Mouse (Mus musculus): Measurements from ENCODE around the gene Gna14.

GRCm38 (mm10) chr19:16492453-16492852 lies 56.9 kb downstream of the Gna14 start:
- TF ChIP-seq CTCF (IDR thresholded peaks at IDR 0.05; ENCODE audit: low read depth, low read length) = no peak
- no peak for TF ChIP-seq GATA1 (IDR thresholded peaks at IDR 0.05; ENCODE audit: borderline replicate concordance, low read length)
- TF ChIP-seq TAL1 (conservative IDR thresholded peaks at IDR 0.05; ENCODE audit: low read depth, low read length) = no peak
- no peak for TF ChIP-seq POLR2AphosphoS5 (IDR thresholded peaks at IDR 0.05; ENCODE audit: insufficient replicate concordance, low read depth, low read length)

All from G1E (cell line).